Mouse (Mus musculus): ENCODE results near the gene Kif18b. TPM values are rescaled to one million over a fixed set of nuclear protein-coding genes. Genes with fewer than 3 reads are reported as not detected.

Kif18b gene
- polyA plus RNA-seq, 1 experiment: 32.8 TPM

DNA sequence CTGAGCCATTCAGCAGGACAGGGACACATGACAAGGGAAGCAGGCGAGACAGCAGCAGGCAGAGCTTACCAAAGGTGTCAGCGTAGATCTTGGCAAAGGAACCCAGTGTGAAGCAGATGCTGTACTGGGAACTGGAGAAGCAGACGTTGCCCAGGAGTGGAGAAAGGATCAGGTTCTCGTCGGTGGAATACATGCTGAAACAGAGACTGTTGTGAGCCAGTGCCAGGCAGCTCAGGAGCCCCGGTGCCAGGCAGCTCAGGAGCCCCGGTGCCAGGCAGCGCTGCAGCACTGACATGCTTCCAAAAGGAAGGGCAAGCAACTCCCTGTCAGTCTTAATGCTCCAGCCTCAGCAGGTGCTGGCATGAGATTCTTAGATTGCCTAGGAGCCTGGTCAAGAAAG is 65.0 kb downstream of the Kif18b start:
- TF ChIP-seq GATA1 (IDR thresholded peaks at IDR 0.05; ENCODE audit: low read length): no peak

- no peak for TF ChIP-seq GATA1 (IDR thresholded peaks at IDR 0.05; ENCODE audit: low read length)
Measured at GRCm38 (mm10) chr11:102858951-102859350, 66.0 kb downstream of the Kif18b start.

DNA sequence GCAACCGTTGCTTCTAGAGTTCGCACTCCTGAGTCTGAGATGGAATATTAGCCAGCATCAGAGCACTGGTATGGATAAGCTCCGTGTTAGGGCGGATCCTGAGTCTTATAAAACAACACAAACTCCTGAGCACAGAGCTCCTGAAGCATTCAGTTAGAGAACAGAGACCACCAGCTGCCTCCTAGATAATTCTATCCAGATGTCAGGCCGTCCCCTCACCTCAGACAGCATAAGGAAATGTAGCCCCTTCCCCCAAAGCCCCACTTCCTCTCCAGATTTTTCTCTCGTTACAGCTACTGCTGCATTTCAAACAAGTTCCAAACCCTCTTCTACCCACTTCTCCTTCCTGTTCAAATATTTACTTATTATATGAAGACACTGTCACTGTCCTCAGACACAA is 69.0 kb downstream of the Kif18b start:
- TF ChIP-seq GATA1 (IDR thresholded peaks at IDR 0.05; ENCODE audit: low read length): no peak

Other genes starting within 250 kb of the Kif18b start
- gene Ccdc43, start 227.3 kb downstream of the Kif18b start, polyA plus RNA-seq (2012): 8.3 and 11.0 TPM in 2 replicates
- gene Adam11, start 163.7 kb downstream of the Kif18b start, polyA plus RNA-seq (2012): not detected in 2 replicates
- not detected in 2 replicates for gene Gjc1, start 105.4 kb downstream of the Kif18b start, polyA plus RNA-seq (2012)
- not detected in 2 replicates for gene Higd1b, start 89.3 kb downstream of the Kif18b start, polyA plus RNA-seq (2012)
- 364 and 388 TPM in 2 replicates for gene Eftud2, start 44.1 kb downstream of the Kif18b start, polyA plus RNA-seq (2012)
- 0.13 and 0.24 TPM in 2 replicates for gene Ccdc103, start 43.9 kb downstream of the Kif18b start, polyA plus RNA-seq (2012)
- not detected in 2 replicates for gene Fam187a, start 40.0 kb downstream of the Kif18b start, polyA plus RNA-seq (2012)
- 0.02 TPM in 1 of 2 replicates, not detected in the other for gene Gfap, start 24.2 kb downstream of the Kif18b start, polyA plus RNA-seq (2012)
- not detected in 2 replicates for gene C1ql1, start 21.6 kb upstream of the Kif18b start, polyA plus RNA-seq (2012)
- 5.0 and 13.0 TPM in 2 replicates for gene Nmt1, start 103.1 kb upstream of the Kif18b start, polyA plus RNA-seq (2012)
- gene Dcakd, start 103.2 kb upstream of the Kif18b start, polyA plus RNA-seq (2012): 136 and 225 TPM in 2 replicates
- 0.03 TPM in 1 of 2 replicates, not detected in the other for gene Plcd3, start 176.5 kb upstream of the Kif18b start, polyA plus RNA-seq (2012)
- 27.3 and 31.9 TPM in 2 replicates for gene Acbd4, start 176.6 kb upstream of the Kif18b start, polyA plus RNA-seq (2012)
- 40.7 and 42.1 TPM in 2 replicates for gene Hexim1, start 191.1 kb upstream of the Kif18b start, polyA plus RNA-seq (2012)
- gene Hexim2, start 207.3 kb upstream of the Kif18b start, polyA plus RNA-seq (2012): 9.8 and 12.5 TPM in 2 replicates
- 0.02 TPM in 1 of 2 replicates, not detected in the other for gene Fmnl1, start 246.0 kb upstream of the Kif18b start, polyA plus RNA-seq (2012)